Mouse (Mus musculus) forebrain, embryonic 11.5 days (tissue): ENCODE data around the gene Msrb1. TPM values are rescaled to one million over a fixed set of nuclear protein-coding genes. Genes with fewer than 3 reads are reported as not detected.

ENCODE experiments used
- ATAC-seq: fragments of 200-750 bp; cut with Nextera tagmentation; replicated peaks from 2 replicates; pipeline ENCODE4 v1.8.0; 2017; ENCODE audit warnings: moderate TSS enrichment; ENCODE audit not compliant: low FRiP score
- DNase-seq: peaks from one replicate; pipeline ENCODE4 v3.0.0-alpha.2; 2017; ENCODE audit warnings: low spot score
- H3K27ac ChIP-seq: fragments of 300-500 bp; sonication (generic); 2 replicates; pipeline ENCODE4 v1.5.1; 2014; ENCODE audit warnings: low read depth, low read length
- H3K27me3 ChIP-seq: fragments of 300-500 bp; sonication (generic); 2 replicates; pipeline ENCODE4 v1.6.1; 2014; ENCODE audit warnings: mild to moderate bottlenecking, low read length, mixed read lengths; ENCODE audit not compliant: control insufficient read depth, insufficient read depth
- H3K36me3 ChIP-seq: fragments of 300-500 bp; sonication (generic); 2 replicates; pipeline ENCODE4 v1.6.1; 2014; ENCODE audit warnings: mild to moderate bottlenecking, low read length, moderate library complexity, mixed read lengths; ENCODE audit not compliant: control insufficient read depth, insufficient read depth
- H3K4me1 ChIP-seq: fragments of 300-500 bp; sonication (generic); replicated peaks from 2 replicates; pipeline ENCODE4 v1.6.1; 2014; ENCODE audit warnings: low read length, mixed read lengths; ENCODE audit not compliant: control insufficient read depth, insufficient read depth
- H3K4me2 ChIP-seq: fragments of 300-500 bp; sonication (generic); 2 replicates; pipeline ENCODE4 v1.6.1; 2014; ENCODE audit warnings: low read depth, mild to moderate bottlenecking, low read length, moderate library complexity, mixed read lengths; ENCODE audit not compliant: severe bottlenecking
- H3K4me3 ChIP-seq: fragments of 300-500 bp; sonication (generic); 2 replicates; pipeline ENCODE4 v1.5.1; 2014; ENCODE audit warnings: low read depth, low read length
- H3K9ac ChIP-seq: fragments of 300-500 bp; sonication (generic); 2 replicates; pipeline ENCODE4 v1.6.1; 2014; ENCODE audit warnings: low read length
- H3K9me3 ChIP-seq: fragments of 300-500 bp; sonication (generic); 2 replicates; pipeline ENCODE4 v1.6.1; 2016; ENCODE audit warnings: low read length, mixed read lengths; ENCODE audit not compliant: control insufficient read depth
- WGBS: fragments of 180-500 bp; shearing (Covaris S2); extraction: QIAGEN DNeasy Blood & Tissue Kit; methylation state at CpG from one replicate; pipeline ENCODE4 v1.1.7; 2014; 5-methylcytosine and 5-hydroxymethylcytosine counted together
- polyA plus RNA-seq: library from polyadenylated mRNA; unstranded; fragments of >200 nt; fragmentation: Nextera tagmentation; extraction: Ambion mirVana; gene quantifications from 2 replicates; pipeline ENCODE4 v1.2.1, GENCODE M21; 2014

Gene Msrb1
- polyA plus RNA-seq, 1 experiment from 2014 or later, result 21.3 TPM

GRCm38 (mm10) chr17:24732233-24732935, 4.1 kb upstream of the Msrb1 start:
- no peaks in the 10 kb centered on the region for H3K27me3 ChIP-seq
- peaks cover 9% of the 10 kb centered on the region; the same call in 1 of the 2 replicates for H3K4me1 ChIP-seq
- H3K9me3 ChIP-seq, result no peaks in the 10 kb centered on the region
- H3K9ac ChIP-seq, result no peak overlapping the region
- no peak overlapping the region for H3K27ac ChIP-seq
- no peak overlapping the region for H3K4me2 ChIP-seq
- 84% methylated on average over 12 of the region's 12 CpGs for WGBS
- no peaks in the 10 kb centered on the region for H3K36me3 ChIP-seq
- ATAC-seq, result no peak
- H3K4me3 ChIP-seq, result no peak overlapping the region
- DNase-seq, result no peak

DNA sequence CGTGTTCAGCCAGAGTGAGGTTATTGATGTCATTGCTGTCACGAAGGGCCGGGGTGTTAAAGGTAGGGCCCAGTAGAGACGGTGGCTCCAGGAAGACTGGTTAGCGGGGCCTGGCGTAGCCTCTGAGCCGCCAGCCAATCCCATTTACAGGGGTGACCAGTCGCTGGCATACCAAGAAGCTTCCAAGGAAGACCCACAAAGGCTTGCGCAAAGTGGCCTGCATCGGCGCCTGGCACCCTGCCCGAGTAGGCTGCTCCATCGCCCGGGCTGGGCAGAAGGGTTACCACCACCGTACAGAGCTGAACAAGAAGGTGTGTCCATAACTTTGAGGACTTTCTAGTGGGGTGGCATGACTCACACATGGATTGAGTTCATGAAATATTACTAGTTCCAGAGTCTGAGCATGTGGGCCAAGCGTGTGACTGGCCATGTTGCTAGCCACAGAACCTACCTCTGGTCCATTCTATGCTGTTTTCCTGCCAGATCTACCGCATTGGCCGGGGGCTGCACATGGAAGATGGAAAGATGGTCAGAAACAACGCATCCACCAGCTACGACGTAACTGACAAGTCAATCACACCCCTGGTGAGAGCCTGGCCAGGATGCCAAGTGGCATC, 2.9 kb upstream of the Msrb1 start:
- 90% methylated on average over 21 of the region's 21 CpGs for WGBS
- Histone ChIP-seq H3K27me3 (no peaks in the 10 kb centered on the region), H3K9ac (no peak overlapping the region), H3K27ac (no peak overlapping the region), H3K4me3 (no peak overlapping the region), H3K4me1 (peaks cover 9% of the 10 kb centered on the region; the same call in 1 of the 2 replicates), H3K9me3 (no peaks in the 10 kb centered on the region), H3K36me3 (no peaks in the 10 kb centered on the region), H3K4me2 (no peak overlapping the region)
- no peak for DNase-seq
- no peak for ATAC-seq

DNA sequence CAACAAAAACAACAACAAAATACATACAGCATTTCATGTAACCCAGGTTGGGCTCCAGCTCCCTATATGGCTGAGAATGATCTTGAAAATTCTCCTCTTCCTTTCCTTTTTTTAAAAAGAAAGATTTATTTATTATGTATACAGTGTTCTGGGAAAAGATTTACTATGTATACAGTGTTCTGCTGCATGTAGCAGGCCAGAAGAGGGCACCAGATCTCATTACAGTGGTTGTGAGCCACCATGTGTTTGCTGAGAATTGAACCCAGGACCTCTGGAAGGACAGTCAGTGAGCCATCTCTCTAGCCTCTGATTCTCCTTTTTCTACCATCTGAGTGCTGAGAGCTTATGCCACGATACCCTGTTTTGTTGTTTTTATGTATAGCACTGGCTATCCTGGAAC, 1.9 kb upstream of the Msrb1 start:
- H3K4me2 ChIP-seq, result no peak overlapping the region
- DNase-seq (no peak), ATAC-seq (no peak)
- H3K9me3 ChIP-seq, result no peaks in the 10 kb centered on the region
- H3K4me1 ChIP-seq, result peaks cover 9% of the 10 kb centered on the region; the same call in 1 of the 2 replicates
- H3K36me3 ChIP-seq, result no peaks in the 10 kb centered on the region
- H3K27me3 ChIP-seq, result no peaks in the 10 kb centered on the region
- H3K4me3 ChIP-seq, result no peak overlapping the region
- 83% methylated on average over 1 of the region's 1 CpGs for WGBS
- no peak overlapping the region for H3K27ac ChIP-seq
- no peak overlapping the region for H3K9ac ChIP-seq

DNA sequence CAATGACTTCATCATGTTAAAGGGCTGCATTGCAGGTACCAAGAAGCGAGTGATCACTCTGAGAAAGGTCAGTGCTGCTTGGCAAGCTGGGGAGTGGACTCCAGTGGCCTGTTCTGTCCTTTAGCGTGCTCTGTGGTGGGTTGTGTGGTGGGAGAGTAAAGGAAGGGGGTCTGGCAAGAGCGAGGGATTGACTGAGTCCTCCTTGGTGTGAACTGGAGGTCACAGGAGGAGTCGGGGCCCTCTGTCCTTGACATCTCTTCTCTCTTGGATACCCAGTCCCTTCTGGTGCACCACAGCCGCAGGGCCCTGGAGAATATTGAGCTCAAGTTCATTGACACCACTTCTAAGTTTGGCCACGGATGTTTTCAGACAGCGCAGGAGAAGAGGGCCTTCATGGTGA, 996 bp upstream of the Msrb1 start:
- Histone ChIP-seq H3K27ac (no peak overlapping the region), H3K27me3 (no peaks in the 10 kb centered on the region), H3K9me3 (no peaks in the 10 kb centered on the region), H3K36me3 (no peaks in the 10 kb centered on the region), H3K4me1 (peaks cover 9% of the 10 kb centered on the region; the same call in 1 of the 2 replicates), H3K4me2 (no peak overlapping the region), H3K9ac (no peak overlapping the region; the same call in 1 of the 2 replicates), H3K4me3 (no peak overlapping the region)
- 91% methylated on average over 7 of the region's 7 CpGs for WGBS
- no peak for DNase-seq
- ATAC-seq, result no peak

DNA sequence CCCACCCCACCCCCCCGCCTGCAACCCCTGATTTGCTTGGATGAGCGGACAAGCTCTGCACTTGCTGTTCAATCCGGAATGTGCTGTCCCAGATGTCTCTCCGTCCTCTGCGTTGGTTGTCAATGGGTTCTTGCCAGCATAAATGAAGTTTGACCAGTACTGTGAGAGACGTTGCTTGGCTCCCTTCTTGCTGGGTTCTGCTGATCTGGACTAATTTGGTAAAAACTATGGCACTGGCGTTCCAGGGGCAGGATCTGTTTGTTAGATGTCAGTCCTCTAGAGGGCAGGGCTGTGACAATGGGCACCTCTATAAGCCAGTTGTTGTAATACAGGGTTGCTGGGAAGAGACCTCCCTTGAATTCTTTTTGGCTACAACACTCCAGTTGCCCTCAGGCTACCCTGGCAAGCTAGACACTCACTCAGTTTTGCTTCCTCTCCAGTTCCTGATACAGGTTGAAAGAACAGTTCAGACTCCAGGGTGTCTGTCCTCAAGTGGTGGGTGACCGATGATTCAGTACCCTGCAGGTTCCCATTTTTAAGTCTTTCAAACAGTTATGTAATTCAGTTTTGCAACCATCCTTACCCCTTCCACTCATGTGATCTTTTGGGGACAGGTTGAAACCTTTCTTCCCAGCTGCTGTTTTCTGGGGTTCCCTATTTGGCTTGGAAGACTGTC, 831 bp downstream of the Msrb1 start:
- Histone ChIP-seq H3K4me2 (peak overlapping the region; percentile 81), H3K9ac (peak overlapping the region; percentile 61; the same call in 1 of the 2 replicates)
- DNase-seq, result no peak

GRCm38 (mm10) chr17:24738238-24738637, 1.8 kb downstream of the Msrb1 start:
- H3K27me3 ChIP-seq, result no peaks in the 10 kb centered on the region
- DNase-seq (no peak), ATAC-seq (no peak)
- H3K4me3 ChIP-seq, result no peak overlapping the region
- no peak overlapping the region for H3K27ac ChIP-seq
- no peak overlapping the region for H3K4me2 ChIP-seq
- 87% methylated on average over 4 of the region's 4 CpGs for WGBS
- H3K4me1 ChIP-seq, result peaks cover 9% of the 10 kb centered on the region; the same call in 1 of the 2 replicates
- no peaks in the 10 kb centered on the region for H3K36me3 ChIP-seq
- H3K9ac ChIP-seq, result no peak overlapping the region
- H3K9me3 ChIP-seq, result no peaks in the 10 kb centered on the region

More for the DNA sequence above, 831 bp downstream of the Msrb1 start:
- no peak for ATAC-seq
- Histone ChIP-seq H3K27me3 (no peaks in the 10 kb centered on the region), H3K4me1 (peaks cover 9% of the 10 kb centered on the region; the same call in 1 of the 2 replicates), H3K4me3 (peak overlapping the region; percentile 55), H3K27ac (no peak overlapping the region), H3K36me3 (no peaks in the 10 kb centered on the region), H3K9me3 (no peaks in the 10 kb centered on the region)
- 24% methylated on average over 8 of the region's 8 CpGs for WGBS

- ATAC-seq, result no peak
- Histone ChIP-seq H3K4me1 (peaks cover 9% of the 10 kb centered on the region; the same call in 1 of the 2 replicates), H3K4me2 (no peak overlapping the region), H3K27me3 (no peaks in the 10 kb centered on the region), H3K36me3 (no peaks in the 10 kb centered on the region), H3K9ac (no peak overlapping the region), H3K9me3 (no peaks in the 10 kb centered on the region), H3K4me3 (no peak overlapping the region), H3K27ac (no peak overlapping the region)
- WGBS, result 85% methylated on average over 8 of the region's 8 CpGs
- DNase-seq, result no peak
These were observed 3.5 kb downstream of the Msrb1 start for GRCm38 (mm10) chr17:24739926-24740325.

GRCm38 (mm10) chr17:24742307-24742706, 5.9 kb downstream of the Msrb1 start:
- Histone ChIP-seq H3K4me1 (peaks cover under 1% of the 10 kb centered on the region; the same call in 1 of the 2 replicates), H3K4me2 (no peak overlapping the region), H3K36me3 (no peaks in the 10 kb centered on the region), H3K27ac (no peak overlapping the region), H3K9me3 (no peaks in the 10 kb centered on the region), H3K4me3 (no peak overlapping the region), H3K9ac (no peak overlapping the region), H3K27me3 (no peaks in the 10 kb centered on the region)
- no peak for ATAC-seq
- no peak for DNase-seq
- WGBS, result 86% methylated on average over 8 of the region's 8 CpGs
